Mouse (Mus musculus): ENCODE results near the gene Lrmda. TPM values are rescaled to one million over a fixed set of nuclear protein-coding genes. Genes with fewer than 3 reads are reported as not detected.

Gene Lrmda
- polyA plus RNA-seq, 1 experiment from 2014 or later: 0.95 TPM

- Histone ChIP-seq H3K4me2 (ENCODE audit: low read length) (peak overlapping the region; percentile 90), H3K4me3 (ENCODE audit: control insufficient read depth in 1 of 2, insufficient read depth in 1 of 2, low read depth in 1 of 2, low read length in 2 of 2) (peak overlapping the region; percentile 57 to 69), H3K27ac (replicated peaks in 1 of 2; ENCODE audit: control insufficient read depth in 1 of 2, insufficient read depth in 1 of 2, low read depth in 2 of 2, low read length in 2 of 2) (0 out of 4 replicates have a peak overlapping the region, but pooled peaks of 1 of the 2 experiments have one; percentile 6), H3K27me3 (ENCODE audit: control insufficient read depth, insufficient read depth, low read length) (peaks cover 47% of the 10 kb centered on the region), H3K36me3 (ENCODE audit: control insufficient read depth, insufficient read depth, low read length) (no peaks in the 10 kb centered on the region), H3K9me3 (ENCODE audit: control insufficient read depth, low read length) (no peaks in the 10 kb centered on the region), H3K4me1 (ENCODE audit: control insufficient read depth in 2 of 2, insufficient read depth in 2 of 2, low read length in 2 of 2) (peaks cover 16 to 42% of the 10 kb centered on the region in 2 experiments), H3K9ac (ENCODE audit: low read length) (peak overlapping the region; percentile 67)
- 8% methylated on average over 49 of the region's 49 CpGs for WGBS
- no peak for ATAC-seq (ENCODE audit: insufficient number of reproducible peaks, insufficient read depth, low FRiP score, low read depth)
Measured at GRCm38 (mm10) chr14:21984757-21985425, 34.6 kb upstream of the Lrmda start.

- 3% methylated on average over 37 of the region's 37 CpGs for WGBS
- Histone ChIP-seq H3K4me2 (ENCODE audit: low read length) (peak overlapping the region; percentile 90), H3K36me3 (ENCODE audit: control insufficient read depth, insufficient read depth, low read length) (no peaks in the 10 kb centered on the region), H3K9me3 (ENCODE audit: control insufficient read depth, low read length) (no peaks in the 10 kb centered on the region), H3K9ac (ENCODE audit: low read length) (peak overlapping the region; percentile 67), H3K4me1 (ENCODE audit: control insufficient read depth in 2 of 2, insufficient read depth in 2 of 2, low read length in 2 of 2) (peaks cover 16 to 46% of the 10 kb centered on the region in 2 experiments), H3K27ac (replicated peaks in 1 of 2; ENCODE audit: control insufficient read depth in 1 of 2, insufficient read depth in 1 of 2, low read depth in 2 of 2, low read length in 2 of 2) (0 out of 4 replicates have a peak overlapping the region, but pooled peaks of 1 of the 2 experiments have one; percentile 6), H3K4me3 (ENCODE audit: control insufficient read depth in 1 of 2, insufficient read depth in 1 of 2, low read depth in 1 of 2, low read length in 2 of 2) (peak overlapping the region; percentile 57 to 69), H3K27me3 (ENCODE audit: control insufficient read depth, insufficient read depth, low read length) (peaks cover 49% of the 10 kb centered on the region)
- ATAC-seq (ENCODE audit: insufficient number of reproducible peaks, insufficient read depth, low FRiP score, low read depth): no peak
Measured at GRCm38 (mm10) chr14:21985426-21985931, 34.0 kb upstream of the Lrmda start.

GRCm38 (mm10) chr14:21985981-21986732 lies 33.4 kb upstream of the Lrmda start:
- WGBS: under 1% methylated on average over 59 of the region's 62 CpGs
- peak overlapping the region; percentile 57 to 69 for H3K4me3 ChIP-seq (ENCODE audit: control insufficient read depth in 1 of 2, insufficient read depth in 1 of 2, low read depth in 1 of 2, low read length in 2 of 2)
- H3K9me3 ChIP-seq (ENCODE audit: control insufficient read depth, low read length): no peaks in the 10 kb centered on the region
- ATAC-seq (ENCODE audit: insufficient number of reproducible peaks, insufficient read depth, low FRiP score, low read depth): no peak
- H3K27me3 ChIP-seq (ENCODE audit: control insufficient read depth, insufficient read depth, low read length): peaks cover 53% of the 10 kb centered on the region
- H3K36me3 ChIP-seq (ENCODE audit: control insufficient read depth, insufficient read depth, low read length): no peaks in the 10 kb centered on the region
- H3K4me2 ChIP-seq (ENCODE audit: low read length): peak overlapping the region; percentile 90
- peak overlapping the region in 1 of 2 experiments; percentile 77; a peak in 2 of 4 replicates for H3K27ac ChIP-seq (replicated peaks in 1 of 2; ENCODE audit: control insufficient read depth in 1 of 2, insufficient read depth in 1 of 2, low read depth in 2 of 2, low read length in 2 of 2)
- H3K9ac ChIP-seq (ENCODE audit: low read length): peak overlapping the region; percentile 67
- H3K4me1 ChIP-seq (ENCODE audit: control insufficient read depth in 2 of 2, insufficient read depth in 2 of 2, low read length in 2 of 2): peaks cover 17 to 53% of the 10 kb centered on the region in 2 experiments

GRCm38 (mm10) chr14:21986733-21987659 lies 32.5 kb upstream of the Lrmda start:
- ATAC-seq (ENCODE audit: insufficient number of reproducible peaks, insufficient read depth, low FRiP score, low read depth): no peak
- Histone ChIP-seq H3K4me2 (ENCODE audit: low read length) (peak overlapping the region; percentile 90), H3K4me1 (ENCODE audit: control insufficient read depth in 2 of 2, insufficient read depth in 2 of 2, low read length in 2 of 2) (peaks cover 17 to 55% of the 10 kb centered on the region in 2 experiments), H3K36me3 (ENCODE audit: control insufficient read depth, insufficient read depth, low read length) (no peaks in the 10 kb centered on the region), H3K9ac (ENCODE audit: low read length) (peak overlapping the region; percentile 67), H3K4me3 (ENCODE audit: control insufficient read depth in 1 of 2, insufficient read depth in 1 of 2, low read depth in 1 of 2, low read length in 2 of 2) (peak overlapping the region; percentile 57 to 69), H3K9me3 (ENCODE audit: control insufficient read depth, low read length) (no peaks in the 10 kb centered on the region), H3K27me3 (ENCODE audit: control insufficient read depth, insufficient read depth, low read length) (peaks cover 60% of the 10 kb centered on the region), H3K27ac (replicated peaks in 1 of 2; ENCODE audit: control insufficient read depth in 1 of 2, insufficient read depth in 1 of 2, low read depth in 2 of 2, low read length in 2 of 2) (peak overlapping the region; percentile 77 to 86)
- under 1% methylated on average over 49 of the region's 61 CpGs for WGBS

- H3K9me3 ChIP-seq (ENCODE audit: control insufficient read depth, low read length): no peaks in the 10 kb centered on the region
- under 1% methylated on average over 71 of the region's 74 CpGs for WGBS
Measured at GRCm38 (mm10) chr14:21987660-21988576, 31.6 kb upstream of the Lrmda start.

GRCm38 (mm10) chr14:21988577-21989290 lies 30.8 kb upstream of the Lrmda start:
- Histone ChIP-seq H3K9me3 (ENCODE audit: control insufficient read depth, low read length) (no peaks in the 10 kb centered on the region), H3K27me3 (ENCODE audit: control insufficient read depth, insufficient read depth, low read length) (peaks cover 68% of the 10 kb centered on the region), H3K27ac (replicated peaks in 1 of 2; ENCODE audit: control insufficient read depth in 1 of 2, insufficient read depth in 1 of 2, low read depth in 2 of 2, low read length in 2 of 2) (peak overlapping the region; percentile 10 to 14; a peak in 3 of 4 replicates), H3K4me3 (ENCODE audit: control insufficient read depth in 1 of 2, insufficient read depth in 1 of 2, low read depth in 1 of 2, low read length in 2 of 2) (peak overlapping the region; percentile 44 to 57), H3K4me2 (ENCODE audit: low read length) (peak overlapping the region; percentile 90), H3K4me1 (ENCODE audit: control insufficient read depth in 2 of 2, insufficient read depth in 2 of 2, low read length in 2 of 2) (peaks cover 14 to 42% of the 10 kb centered on the region in 2 experiments), H3K36me3 (ENCODE audit: control insufficient read depth, insufficient read depth, low read length) (no peaks in the 10 kb centered on the region), H3K9ac (ENCODE audit: low read length) (peak overlapping the region; percentile 59)
- ATAC-seq (ENCODE audit: insufficient number of reproducible peaks, insufficient read depth, low FRiP score, low read depth): no peak
- WGBS: under 1% methylated on average over 26 of the region's 26 CpGs

More at GRCm38 (mm10) chr14:21987660-21988576, 31.6 kb upstream of the Lrmda start:
- Histone ChIP-seq H3K27me3 (ENCODE audit: control insufficient read depth, insufficient read depth, low read length) (peaks cover 60% of the 10 kb centered on the region), H3K36me3 (ENCODE audit: control insufficient read depth, insufficient read depth, low read length) (no peaks in the 10 kb centered on the region), H3K9ac (ENCODE audit: low read length) (peak overlapping the region; percentile 69), H3K4me2 (ENCODE audit: low read length) (peak overlapping the region; percentile 90), H3K4me1 (ENCODE audit: control insufficient read depth in 2 of 2, insufficient read depth in 2 of 2, low read length in 2 of 2) (peaks cover 14 to 46% of the 10 kb centered on the region in 2 experiments), H3K27ac (replicated peaks in 1 of 2; ENCODE audit: control insufficient read depth in 1 of 2, insufficient read depth in 1 of 2, low read depth in 2 of 2, low read length in 2 of 2) (peak overlapping the region; percentile 77 to 86), H3K4me3 (ENCODE audit: control insufficient read depth in 1 of 2, insufficient read depth in 1 of 2, low read depth in 1 of 2, low read length in 2 of 2) (peak overlapping the region; percentile 57 to 69)
- peak; percentile 83 for ATAC-seq (ENCODE audit: insufficient number of reproducible peaks, insufficient read depth, low FRiP score, low read depth)

All from heart, embryonic 14.5 days (tissue).